Mouse (Mus musculus) megakaryocyte, embryonic 14.5 days (primary cell): ENCODE data around the gene Wbp2.

Experiments
- FLI1 ChIP-seq: IDR thresholded peaks from 2 replicates; pipeline ENCODE4 v1.6.1; 2012; ENCODE audit warnings: low read length, inconsistent platforms, mixed read lengths
- GATA1 ChIP-seq: IDR thresholded peaks from 3 replicates; pipeline ENCODE4 v1.6.1; 2012; ENCODE audit warnings: mixed read lengths, low read length, inconsistent platforms, borderline replicate concordance

DNA sequence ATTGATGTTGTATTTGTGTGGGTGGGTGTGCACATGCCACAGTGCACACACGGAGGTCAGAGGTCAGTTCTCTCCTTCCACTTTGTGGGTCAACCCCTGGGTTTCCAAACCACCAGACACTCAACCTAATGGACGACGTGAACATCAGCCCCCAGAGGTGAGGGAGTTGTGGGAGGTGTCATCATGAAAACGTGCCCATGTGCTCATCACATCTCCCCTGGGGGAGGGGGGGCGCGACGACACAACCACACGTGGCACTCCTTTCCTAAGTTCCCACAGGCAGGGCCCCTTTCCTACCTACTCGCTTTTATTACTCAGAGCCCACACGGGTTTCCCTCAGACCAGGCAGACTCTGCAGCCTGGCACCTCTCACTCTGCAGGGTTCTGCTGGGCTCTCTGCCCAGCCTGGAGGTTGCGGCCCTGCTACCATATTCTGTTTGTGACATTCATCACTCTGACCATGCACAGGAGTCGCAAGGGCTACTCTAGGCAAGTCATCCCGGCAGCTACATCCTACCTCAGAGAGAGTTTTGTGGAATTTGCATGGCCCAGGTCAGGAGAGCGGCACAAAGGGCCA is 3.6 kb downstream of the Wbp2 start:
- TF ChIP-seq GATA1 (no peak), FLI1 (no peak)
